Mouse (Mus musculus) adrenal gland, adult 18-20 months (tissue): ENCODE results near the gene Actr3b. TPM values are rescaled to one million over a fixed set of nuclear protein-coding genes. Genes with fewer than 3 reads are reported as not detected.
A peak's percentile ranks its signal among the peaks of the same experiment; 100 is the strongest.
"Not testable (repeated sequence)": the region's sequence is repeated elsewhere in the genome, so short reads cannot be mapped to it uniquely, and the experiment has no call there.

ENCODE experiments used
- DNase-seq, 2 experiments: peaks; one replicate each; pipeline ENCODE4 v3.0.0; 2021 to 2022; ENCODE audit warnings: low spot score in 2 of 2
- long read RNA-seq, 2 experiments: library from polyadenylated mRNA; stranded (forward); transcript quantifications; one replicate each; pipeline ENCODE4 v2.0.0; 2021
- total RNA-seq, 2 experiments: library from RNA; stranded (reverse); gene quantifications; 1 replicate in 1 of 2; 2 replicates in 1 of 2; pipeline ENCODE4 v1.2.3; 2021

Actr3b gene
- total RNA-seq: 10 to 100 TPM in 1 of 2 experiments, 1 to 10 TPM in 1; 5.7 to 11.3 TPM
- long read RNA-seq, experiment 1, partial matches to known transcripts: 1 of 10 reads
- long read RNA-seq, experiment 1, other reads (novel, unspliced or antisense): 3 of 10 reads
- long read RNA-seq, experiment 2, transcript Actr3b-201 (12 exons, 1,712 nt): major isoform, 17 of 35 reads
- long read RNA-seq, experiment 2, transcript Actr3b-202 (11 exons, 2,031 nt): minor isoform, 6 of 35 reads
- long read RNA-seq, experiment 2, partial matches to known transcripts: 3 of 35 reads
- long read RNA-seq, experiment 2, other reads (novel, unspliced or antisense): 9 of 35 reads

DNA sequence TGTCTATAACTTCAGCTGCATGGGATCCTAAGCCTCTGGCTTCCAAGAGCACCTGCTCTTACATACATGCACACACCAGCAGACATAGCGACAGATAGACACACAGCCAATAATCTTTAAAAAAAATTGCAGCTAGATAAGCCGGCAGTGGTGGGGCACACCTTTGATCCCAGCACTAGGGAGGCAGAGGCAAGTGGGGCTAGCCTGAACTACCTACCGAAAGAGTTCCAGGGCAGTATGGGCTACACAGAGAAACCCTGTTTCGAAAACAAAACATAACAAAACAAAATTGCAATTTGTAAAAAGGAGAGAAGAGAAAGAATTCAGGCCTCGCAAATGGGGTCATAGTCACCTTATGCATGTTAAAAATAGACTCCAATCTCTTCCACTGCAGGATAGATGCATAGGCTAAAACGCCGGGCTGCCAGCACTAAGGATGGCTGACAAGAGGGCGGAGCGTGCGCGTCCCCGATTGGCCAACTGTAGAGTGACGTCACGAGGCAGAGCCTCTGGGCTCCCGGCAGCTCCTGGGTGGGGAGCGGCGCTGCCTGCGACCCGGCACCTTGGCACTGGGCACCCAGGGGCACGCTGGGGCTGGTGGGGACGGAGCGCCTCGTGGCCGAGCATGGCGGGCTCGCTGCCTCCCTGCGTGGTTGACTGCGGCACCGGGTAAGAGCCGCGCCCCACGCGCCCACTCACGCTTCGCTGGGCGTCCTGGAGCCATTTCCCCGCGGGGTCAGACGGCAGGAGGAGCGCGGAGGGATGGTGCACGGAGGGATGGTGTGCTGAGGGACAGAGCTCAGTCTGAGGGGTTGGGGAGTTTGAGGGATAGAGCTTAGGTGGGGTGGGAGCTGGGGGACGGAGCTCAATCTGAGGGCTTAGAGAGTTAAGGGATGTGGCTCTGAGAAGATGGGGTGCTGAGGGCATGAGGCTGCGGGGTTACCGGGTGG, at the start of gene Actr3b:
Gene Actr3b, plus strand, starts transcription at position 538 of the 950 bp plus-strand sequence.
- peak; percentile 78 to 83 for DNase-seq

GRCm38 (mm10) chr5:25713001-25713706, 46.6 kb upstream of the Actr3b start:
- not testable (repeated sequence) for DNase-seq

DNA sequence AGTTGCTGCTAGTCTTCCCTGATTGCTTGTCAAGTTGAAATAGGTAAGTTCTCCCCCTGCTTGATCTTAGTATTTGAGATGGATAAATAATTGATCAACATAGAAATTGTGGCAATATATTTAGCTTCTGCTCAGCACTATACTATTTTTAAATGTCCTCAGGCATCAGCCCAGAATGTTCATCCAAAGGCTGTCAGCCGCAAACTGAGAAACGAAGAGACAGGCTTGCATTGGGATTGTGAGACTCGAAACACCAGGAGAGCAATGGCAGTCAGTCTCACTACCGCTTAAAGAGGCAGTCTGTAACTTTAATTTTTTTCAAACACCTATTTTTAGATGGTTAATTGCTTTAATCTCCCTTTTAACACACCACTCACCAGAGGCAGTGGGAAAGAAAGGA, 40.4 kb upstream of the Actr3b start:
- no peak for DNase-seq

DNA sequence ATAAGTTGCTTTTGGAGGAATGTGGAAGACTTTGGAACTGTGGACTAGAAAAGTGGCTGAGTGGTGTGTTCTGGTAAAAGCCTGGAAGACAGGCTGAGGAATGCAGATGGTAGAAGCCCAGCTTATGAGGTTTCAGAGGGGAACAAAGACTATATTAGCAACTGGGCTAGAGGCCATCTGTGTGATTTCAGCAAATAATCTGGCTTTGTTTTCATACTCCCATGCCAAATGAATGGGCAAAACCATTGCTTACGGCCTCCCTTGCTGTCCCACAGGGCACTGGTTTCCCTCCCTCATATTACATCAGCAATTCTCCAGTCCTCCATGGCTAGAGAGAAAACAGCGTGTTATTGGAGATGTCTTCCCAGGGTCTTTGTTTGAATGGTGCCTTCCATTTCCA, 36.8 kb upstream of the Actr3b start:
- DNase-seq: no peak

- no peak for DNase-seq
Measured at GRCm38 (mm10) chr5:25724134-25724675, 35.6 kb upstream of the Actr3b start.

GRCm38 (mm10) chr5:25734318-25734717, 25.5 kb upstream of the Actr3b start:
- peak in 1 of 2 experiments; percentile 38 for DNase-seq

DNA sequence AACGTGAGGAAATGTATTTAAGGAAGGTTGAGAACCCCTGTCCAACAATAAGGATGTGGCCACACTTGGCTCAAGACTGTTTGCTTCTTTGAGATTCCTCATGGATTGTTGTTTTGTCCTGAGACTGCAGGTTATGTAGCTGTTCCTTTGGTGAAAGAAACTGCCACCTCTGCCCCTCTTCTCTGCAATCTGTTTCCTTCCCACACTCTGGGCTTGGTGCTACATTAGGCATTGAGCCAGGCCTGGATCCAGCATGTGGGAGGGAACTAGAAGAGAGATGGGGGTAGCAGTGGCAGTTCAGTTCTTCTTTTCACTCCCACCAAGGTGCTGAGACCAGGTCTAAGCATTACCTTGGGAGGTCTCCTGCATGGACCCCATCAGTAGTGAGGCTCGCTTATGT, 23.9 kb upstream of the Actr3b start:
- no peak for DNase-seq

DNA sequence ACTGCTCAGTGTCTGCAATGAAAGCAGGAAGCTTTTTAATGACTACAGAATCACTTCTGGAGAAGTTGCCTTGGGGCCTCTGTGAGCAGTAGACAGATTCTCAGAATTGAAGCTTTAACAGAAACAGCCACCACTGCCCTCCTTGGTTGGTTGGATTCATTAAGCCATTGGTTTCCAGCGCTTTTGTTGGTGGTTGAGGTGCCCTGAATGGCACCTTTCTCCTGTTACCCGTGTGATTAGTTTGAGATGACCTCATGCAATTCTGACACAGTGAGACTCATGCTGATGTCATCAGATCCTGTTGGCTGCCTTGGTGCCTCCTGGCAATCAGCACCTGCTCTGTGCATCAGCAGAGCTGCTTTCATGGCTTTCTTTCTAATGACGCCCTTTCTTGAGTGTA, 21.3 kb upstream of the Actr3b start:
- no peak for DNase-seq

GRCm38 (mm10) chr5:25738902-25739301, 20.9 kb upstream of the Actr3b start:
- DNase-seq: not testable (repeated sequence)

- no peak for DNase-seq
Measured at GRCm38 (mm10) chr5:25747904-25748303, 11.9 kb upstream of the Actr3b start.

DNA sequence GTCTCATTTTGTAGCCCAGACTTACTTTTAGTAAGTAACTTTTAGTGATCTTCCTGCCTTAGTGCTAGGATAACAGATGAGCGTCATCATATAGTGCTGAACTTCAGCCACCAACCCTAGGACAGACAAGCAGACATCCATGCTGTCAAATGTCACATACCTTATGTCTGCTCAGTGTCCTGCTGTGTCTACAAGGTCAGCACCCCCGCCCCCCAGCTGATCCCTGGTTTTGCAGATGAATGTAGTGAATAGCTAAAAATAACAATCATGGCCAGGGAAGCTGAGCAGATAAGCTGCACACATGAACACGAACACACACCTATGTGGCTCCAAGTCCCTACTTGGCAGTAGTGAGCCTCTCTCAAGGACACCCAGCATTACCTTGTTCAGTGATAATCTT, 11.2 kb upstream of the Actr3b start:
- DNase-seq: no peak

GRCm38 (mm10) chr5:25751552-25751951, 8.2 kb upstream of the Actr3b start:
- peak in 1 of 2 experiments; percentile 36 for DNase-seq

- DNase-seq: no peak
Measured at GRCm38 (mm10) chr5:25752862-25753261, 6.9 kb upstream of the Actr3b start.

DNA sequence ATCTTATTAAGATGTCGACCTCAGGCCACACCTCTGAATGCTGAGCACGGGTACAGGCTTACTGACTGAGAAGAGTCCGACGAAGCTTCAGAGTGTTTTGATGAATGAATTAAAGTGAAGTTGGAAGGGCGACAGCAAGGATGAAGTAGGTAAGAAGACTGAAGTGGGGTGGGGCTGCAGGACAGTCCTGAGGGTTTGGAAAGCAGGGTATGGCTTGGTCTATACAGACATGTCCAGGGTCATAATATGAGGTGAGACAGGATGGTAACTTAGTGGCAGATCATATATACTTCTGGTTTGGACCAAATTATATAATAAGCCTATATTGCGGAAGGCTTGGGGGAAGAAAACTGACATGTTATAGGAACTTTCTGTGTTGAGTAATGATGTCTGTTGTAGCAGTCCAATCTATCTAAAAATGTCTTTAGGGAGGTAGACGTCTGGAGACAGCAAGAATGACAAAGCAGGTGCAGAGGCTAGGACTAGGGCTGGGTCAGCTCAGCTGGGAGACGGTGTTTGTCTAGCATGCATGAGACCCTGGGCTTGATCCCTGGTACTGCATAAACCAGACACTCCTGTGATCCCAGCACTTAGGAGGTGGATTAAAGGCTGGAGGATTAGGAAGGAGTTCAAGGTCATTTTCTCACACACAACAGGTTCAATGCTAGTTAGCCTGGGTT, 6.1 kb upstream of the Actr3b start:
- no peak for DNase-seq

DNA sequence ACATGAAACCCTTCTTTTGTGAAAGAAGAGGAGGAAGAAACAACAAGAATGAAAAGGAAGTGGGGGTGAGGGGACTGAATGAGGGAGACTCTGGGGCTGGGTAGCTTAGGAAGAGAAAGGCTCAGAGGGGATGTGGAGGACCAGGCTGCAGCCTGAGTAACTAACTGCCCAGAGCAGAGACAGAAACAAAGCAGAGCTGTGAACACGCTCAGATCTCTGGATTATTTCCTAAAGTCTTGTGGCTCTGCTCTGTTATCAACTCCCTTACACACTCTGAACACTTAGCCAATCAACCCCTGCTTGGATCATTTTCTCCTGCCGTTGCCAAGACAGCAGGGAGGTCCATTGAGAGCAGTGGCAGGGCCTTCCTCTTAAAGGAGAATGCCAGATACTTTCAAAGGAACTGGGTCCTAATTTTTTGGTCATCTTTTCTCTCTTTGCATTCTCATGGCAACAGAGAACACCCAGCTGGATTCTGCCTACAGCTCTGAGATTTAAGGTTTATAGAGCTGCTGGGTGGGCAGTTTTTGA, 5.5 kb upstream of the Actr3b start:
- DNase-seq: no peak

DNA sequence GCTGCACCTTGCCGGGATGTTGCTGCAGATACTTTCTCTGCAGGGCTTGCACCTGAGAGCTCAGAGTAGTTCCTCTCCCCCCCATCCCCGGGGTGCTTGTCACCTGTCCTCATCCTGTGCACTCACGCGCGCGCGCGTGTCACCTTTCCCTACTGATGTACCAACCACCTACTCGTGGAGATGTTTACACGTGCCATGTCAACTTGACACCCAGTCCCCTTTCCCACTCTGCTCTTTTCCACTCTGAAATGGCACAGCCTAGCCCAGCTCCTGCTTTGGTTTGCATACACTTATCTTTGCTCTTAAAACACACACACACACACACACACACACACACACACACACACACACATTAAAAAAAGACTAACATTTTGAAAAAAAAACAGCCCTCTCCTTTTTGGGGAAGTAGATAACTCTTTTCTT, 624 bp downstream of the Actr3b start:
- no peak for DNase-seq

DNA sequence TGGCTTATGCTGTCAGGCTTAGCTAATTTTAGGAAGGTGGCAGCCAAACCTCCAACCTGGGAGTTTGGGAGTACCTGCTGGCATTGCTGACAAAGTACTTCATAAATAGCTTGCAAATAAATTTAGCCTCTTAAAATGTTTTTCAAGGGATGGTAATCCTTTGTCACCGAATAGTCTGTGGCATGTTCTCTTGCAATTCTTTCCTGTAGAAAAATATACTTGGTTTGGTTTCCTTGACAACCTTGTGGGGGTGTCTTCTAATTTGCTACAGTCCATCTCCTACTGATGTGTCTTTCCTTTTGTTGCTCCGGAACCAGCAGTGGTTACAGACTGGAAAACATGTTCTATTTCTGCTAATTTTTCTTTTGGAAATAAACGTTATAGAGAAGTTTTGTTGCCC, 1.1 kb downstream of the Actr3b start:
- DNase-seq: no peak

- no peak for DNase-seq
Measured at GRCm38 (mm10) chr5:25761850-25762249, 2.1 kb downstream of the Actr3b start.

GRCm38 (mm10) chr5:25769006-25769405, 9.2 kb downstream of the Actr3b start:
- DNase-seq: no peak

DNA sequence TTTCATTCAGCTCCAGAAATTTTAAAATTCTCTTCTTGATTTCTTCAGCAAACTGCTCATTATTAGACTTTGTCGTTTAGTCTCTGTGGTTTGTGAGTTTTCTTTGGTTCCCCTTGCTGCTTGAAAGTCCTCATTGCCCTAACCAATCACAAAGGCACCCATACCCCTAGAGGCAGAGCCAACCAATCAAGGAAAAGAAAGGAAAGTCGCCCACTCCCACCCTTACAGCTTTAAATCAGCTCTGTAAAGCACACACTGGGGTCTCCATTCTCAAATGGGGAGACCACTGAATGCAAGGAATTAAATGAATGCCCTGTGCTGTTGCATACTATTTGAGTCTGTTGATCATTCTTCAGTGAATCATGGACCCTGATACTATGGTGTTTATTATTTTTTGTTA, 9.6 kb downstream of the Actr3b start:
- DNase-seq: no peak
